Mouse (Mus musculus): ENCODE results near the gene Degs1. TPM values are rescaled to one million over a fixed set of nuclear protein-coding genes. Genes with fewer than 3 reads are reported as not detected.

The Degs1 gene
- polyA plus RNA-seq (2016; fragmentation: Nextera tagmentation; extraction: Ambion mirVana) = 105 and 110 TPM in 2 replicates

- Histone ChIP-seq H3K4me1 (peaks cover 46% of the 10 kb centered on the region), H3K27ac (peak within 1 kb of the TSS; percentile 96), H3K4me3 (peak within 1 kb of the TSS; percentile 77), H3K4me2 (peak within 1 kb of the TSS; percentile 84), H3K36me3 (peaks cover 30% of the 10 kb centered on the region), H3K9ac (peak within 1 kb of the TSS; percentile 90), H3K27me3 (replicated peaks) (0 out of 2 replicates have a peak, but pooled peaks cover 4% of the 10 kb centered on the region), H3K9me3 (replicated peaks) (no peaks in the 10 kb centered on the region)
- WGBS (ENCODE audit: insufficient replicate concordance) = under 1% methylated on average over 91 of the region's 94 CpGs
- peak; percentile 88 for ATAC-seq
Observed at GRCm38 (mm10) chr1:182282091-182283075, at the start of gene Degs1. Gene Degs1, minus strand, starts transcription at chr1:182282804.

- Histone ChIP-seq H3K4me2 (no peak overlapping the region), H3K36me3 (peaks cover 87% of the 10 kb centered on the region), H3K4me3 (no peak overlapping the region), H3K27me3 (replicated peaks) (no peaks in the 10 kb centered on the region), H3K27ac (no peak overlapping the region), H3K9ac (no peak overlapping the region), H3K9me3 (replicated peaks) (no peaks in the 10 kb centered on the region), H3K4me1 (no peaks in the 10 kb centered on the region)
- WGBS (ENCODE audit: insufficient replicate concordance) = 92% methylated on average over 1 of the region's 1 CpGs
- no peak for ATAC-seq
Observed at GRCm38 (mm10) chr1:182325919-182326318, 43.3 kb upstream of the Degs1 start.

GRCm38 (mm10) chr1:182324552-182324951 is 41.9 kb upstream of the Degs1 start:
- H3K27me3 ChIP-seq (replicated peaks) = no peaks in the 10 kb centered on the region
- H3K36me3 ChIP-seq = peaks cover 96% of the 10 kb centered on the region
- H3K4me3 ChIP-seq = no peak overlapping the region
- H3K9ac ChIP-seq = no peak overlapping the region
- no peak for ATAC-seq
- H3K4me1 ChIP-seq = no peaks in the 10 kb centered on the region
- H3K27ac ChIP-seq = no peak overlapping the region
- H3K4me2 ChIP-seq = no peak overlapping the region
- no peaks in the 10 kb centered on the region for H3K9me3 ChIP-seq (replicated peaks)
- 81% methylated on average over 7 of the region's 7 CpGs for WGBS (ENCODE audit: insufficient replicate concordance)

- Histone ChIP-seq H3K27me3 (replicated peaks) (no peaks in the 10 kb centered on the region), H3K9ac (no peak overlapping the region), H3K4me3 (no peak overlapping the region), H3K4me2 (no peak overlapping the region), H3K36me3 (peaks cover 98% of the 10 kb centered on the region), H3K27ac (no peak overlapping the region), H3K9me3 (replicated peaks) (no peaks in the 10 kb centered on the region), H3K4me1 (no peaks in the 10 kb centered on the region)
- WGBS (ENCODE audit: insufficient replicate concordance) = 93% methylated on average over 3 of the region's 3 CpGs
- ATAC-seq = no peak
Observed at GRCm38 (mm10) chr1:182323139-182323538, 40.5 kb upstream of the Degs1 start.

- whole genome bisulfite sequencing (ENCODE audit: insufficient replicate concordance) = 90% methylated on average over 5 of the region's 5 CpGs
- H3K9ac ChIP-seq = no peak overlapping the region
- ATAC-seq = no peak
- H3K27me3 ChIP-seq (replicated peaks) = no peaks in the 10 kb centered on the region
- H3K27ac ChIP-seq = no peak overlapping the region
- no peak overlapping the region for H3K4me3 ChIP-seq
- peaks cover 72% of the 10 kb centered on the region for H3K36me3 ChIP-seq
- peaks cover 6% of the 10 kb centered on the region; the same call in 1 of the 2 replicates for H3K9me3 ChIP-seq (replicated peaks)
- no peaks in the 10 kb centered on the region for H3K4me1 ChIP-seq
- H3K4me2 ChIP-seq = no peak overlapping the region
Observed at GRCm38 (mm10) chr1:182314201-182314600, 31.6 kb upstream of the Degs1 start.

- Histone ChIP-seq H3K4me3 (no peak overlapping the region), H3K27ac (no peak overlapping the region), H3K4me1 (no peaks in the 10 kb centered on the region), H3K9me3 (replicated peaks) (peaks cover 6% of the 10 kb centered on the region; the same call in 1 of the 2 replicates), H3K9ac (no peak overlapping the region), H3K27me3 (replicated peaks) (no peaks in the 10 kb centered on the region), H3K36me3 (peaks cover 62% of the 10 kb centered on the region), H3K4me2 (no peak overlapping the region)
- WGBS (ENCODE audit: insufficient replicate concordance) = 87% methylated on average over 8 of the region's 8 CpGs
- no peak for ATAC-seq
Observed at GRCm38 (mm10) chr1:182313181-182313580, 30.6 kb upstream of the Degs1 start.

GRCm38 (mm10) chr1:182311376-182311775 is 28.8 kb upstream of the Degs1 start:
- Histone ChIP-seq H3K4me3 (no peak overlapping the region), H3K4me2 (no peak overlapping the region), H3K36me3 (peaks cover 44% of the 10 kb centered on the region), H3K27ac (no peak overlapping the region), H3K27me3 (replicated peaks) (no peaks in the 10 kb centered on the region), H3K9ac (no peak overlapping the region), H3K4me1 (no peaks in the 10 kb centered on the region), H3K9me3 (replicated peaks) (peaks cover 6% of the 10 kb centered on the region; the same call in 1 of the 2 replicates)
- WGBS (ENCODE audit: insufficient replicate concordance) = 84% methylated on average over 5 of the region's 5 CpGs
- no peak for ATAC-seq

- Histone ChIP-seq H3K27me3 (replicated peaks) (no peaks in the 10 kb centered on the region), H3K9me3 (replicated peaks) (peaks cover 6% of the 10 kb centered on the region; the same call in 1 of the 2 replicates), H3K4me3 (no peak overlapping the region), H3K4me2 (no peak overlapping the region), H3K36me3 (peaks cover 34% of the 10 kb centered on the region), H3K27ac (no peak overlapping the region), H3K4me1 (no peaks in the 10 kb centered on the region), H3K9ac (no peak overlapping the region)
- no peak for ATAC-seq
- 73% methylated on average over 2 of the region's 2 CpGs for WGBS (ENCODE audit: insufficient replicate concordance)
Observed at GRCm38 (mm10) chr1:182310316-182310715, 27.7 kb upstream of the Degs1 start.

- Histone ChIP-seq H3K9me3 (replicated peaks) (peaks cover 6% of the 10 kb centered on the region; the same call in 1 of the 2 replicates), H3K27me3 (replicated peaks) (no peaks in the 10 kb centered on the region), H3K4me1 (no peaks in the 10 kb centered on the region), H3K36me3 (peaks cover 24% of the 10 kb centered on the region), H3K27ac (no peak overlapping the region), H3K9ac (no peak overlapping the region), H3K4me3 (no peak overlapping the region), H3K4me2 (no peak overlapping the region)
- WGBS (ENCODE audit: insufficient replicate concordance) = 64% methylated on average over 5 of the region's 5 CpGs
- no peak for ATAC-seq
Observed at GRCm38 (mm10) chr1:182309403-182309802, 26.8 kb upstream of the Degs1 start.

GRCm38 (mm10) chr1:182302916-182303315 is 20.3 kb upstream of the Degs1 start:
- Histone ChIP-seq H3K9ac (no peak overlapping the region), H3K4me3 (no peak overlapping the region), H3K27ac (no peak overlapping the region), H3K27me3 (replicated peaks) (no peaks in the 10 kb centered on the region), H3K4me1 (no peaks in the 10 kb centered on the region), H3K36me3 (no peaks in the 10 kb centered on the region), H3K4me2 (no peak overlapping the region), H3K9me3 (replicated peaks) (no peaks in the 10 kb centered on the region)
- ATAC-seq = no peak
- WGBS (ENCODE audit: insufficient replicate concordance) = 72% methylated on average over 5 of the region's 5 CpGs

GRCm38 (mm10) chr1:182302176-182302870 is 19.7 kb upstream of the Degs1 start:
- Histone ChIP-seq H3K27me3 (replicated peaks) (no peaks in the 10 kb centered on the region), H3K9ac (no peak overlapping the region), H3K9me3 (replicated peaks) (no peaks in the 10 kb centered on the region), H3K4me3 (no peak overlapping the region), H3K36me3 (no peaks in the 10 kb centered on the region), H3K4me1 (no peaks in the 10 kb centered on the region), H3K27ac (no peak overlapping the region), H3K4me2 (no peak overlapping the region)
- 45% methylated on average over 6 of the region's 6 CpGs for WGBS (ENCODE audit: insufficient replicate concordance)
- no peak for ATAC-seq

- no peaks in the 10 kb centered on the region for H3K36me3 ChIP-seq
- WGBS (ENCODE audit: insufficient replicate concordance) = 84% methylated on average over 5 of the region's 5 CpGs
- no peak overlapping the region for H3K27ac ChIP-seq
- H3K4me2 ChIP-seq = no peak overlapping the region
- no peak overlapping the region for H3K4me3 ChIP-seq
- no peaks in the 10 kb centered on the region for H3K9me3 ChIP-seq (replicated peaks)
- H3K9ac ChIP-seq = no peak overlapping the region
- no peaks in the 10 kb centered on the region for H3K27me3 ChIP-seq (replicated peaks)
- ATAC-seq = no peak
- H3K4me1 ChIP-seq = 0 out of 2 replicates have a peak, but pooled peaks cover 4% of the 10 kb centered on the region
Observed at GRCm38 (mm10) chr1:182297821-182298220, 15.2 kb upstream of the Degs1 start.

Data from liver, embryonic 12.5 days (tissue).